Mouse (Mus musculus) ES-Bruce4 (cell line): Measurements from ENCODE around the gene Skp1a. TPM values are rescaled to one million over a fixed set of nuclear protein-coding genes. Genes with fewer than 3 reads are reported as not detected.

Experiments
- H3K27ac ChIP-seq: 2 replicates; pipeline ENCODE4 v1.5.1; 2012; ENCODE audit warnings: low read length, inconsistent platforms; ENCODE audit not compliant: insufficient read depth
- H3K27me3 ChIP-seq: 2 replicates; pipeline ENCODE4 v1.6.1; 2012; ENCODE audit warnings: mild to moderate bottlenecking, low read length, inconsistent platforms; ENCODE audit not compliant: control insufficient read depth, poor library complexity, insufficient read depth, severe bottlenecking
- H3K36me3 ChIP-seq: 2 replicates; pipeline ENCODE4 v1.6.1; 2012; ENCODE audit warnings: inconsistent platforms, mild to moderate bottlenecking, low read length, moderate library complexity; ENCODE audit not compliant: control insufficient read depth, poor library complexity, insufficient read depth, severe bottlenecking
- H3K4me1 ChIP-seq: one replicate; pipeline ENCODE4 v1.8.1; 2011; ENCODE audit warnings: low read length; ENCODE audit not compliant: control insufficient read depth, insufficient read depth
- H3K4me3 ChIP-seq: 2 replicates; pipeline ENCODE4 v1.5.1; 2011; ENCODE audit warnings: low read depth, mild to moderate bottlenecking, low read length
- H3K9ac ChIP-seq: 2 replicates; pipeline ENCODE4 v1.6.1; 2012; ENCODE audit warnings: low read depth, mild to moderate bottlenecking, inconsistent platforms; ENCODE audit not compliant: poor library complexity, severe bottlenecking
- H3K9me3 ChIP-seq: replicated peaks from 2 replicates; pipeline ENCODE4 v1.6.1; 2012; ENCODE audit warnings: mild to moderate bottlenecking, low read length, inconsistent platforms; ENCODE audit not compliant: control insufficient read depth, poor library complexity, insufficient read depth, severe bottlenecking
- CTCF ChIP-seq: IDR thresholded peaks from one replicate; pipeline ENCODE4 v1.8.1; 2011; ENCODE audit warnings: low read depth, low read length
- EP300 ChIP-seq: IDR thresholded peaks from 2 replicates; pipeline ENCODE4 v1.6.1; 2011; ENCODE audit warnings: low read depth, low read length; ENCODE audit not compliant: insufficient read depth
- POLR2A ChIP-seq: IDR thresholded peaks from one replicate; pipeline ENCODE4 v1.8.1; 2011; ENCODE audit warnings: low read length; ENCODE audit not compliant: insufficient read depth
- polyA plus RNA-seq: library from polyadenylated mRNA; stranded (reverse); fragments of >200 nt; gene quantifications from 2 replicates; pipeline ENCODE4 v1.2.4, GENCODE M21; 2011; ENCODE audit warnings: low read depth; ENCODE audit not compliant: missing spikeins, insufficient read depth, insufficient read length

Skp1a gene
- polyA plus RNA-seq, 1 experiment: 680 TPM

DNA sequence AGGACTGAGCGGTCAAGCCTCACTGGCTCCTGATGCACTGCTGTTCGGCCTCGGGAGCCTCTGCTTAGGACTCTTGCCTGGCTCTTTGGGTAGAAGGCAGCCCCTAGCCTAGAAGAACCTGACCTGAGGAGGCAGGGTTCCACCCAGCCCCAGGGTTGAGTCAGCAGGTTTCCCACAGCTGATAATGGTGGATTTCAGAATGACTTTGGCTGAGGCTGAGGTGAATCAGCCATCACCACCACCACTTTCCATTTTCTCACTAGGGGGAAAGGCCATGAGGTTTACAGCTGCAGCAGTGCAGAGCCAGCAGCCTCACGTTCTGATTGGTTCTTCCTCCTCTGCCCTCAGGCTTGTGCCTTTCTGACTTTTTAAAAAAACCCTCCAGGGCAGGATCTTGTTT lies 29.1 kb downstream of the Skp1a start:
- Histone ChIP-seq H3K27me3 (no peaks in the 10 kb centered on the region), H3K9ac (no peak overlapping the region), H3K4me1 (peaks cover 7% of the 10 kb centered on the region), H3K36me3 (peaks cover 6% of the 10 kb centered on the region; the same call in 1 of the 2 replicates), H3K9me3 (no peaks in the 10 kb centered on the region), H3K4me3 (no peak overlapping the region), H3K27ac (peak overlapping the region; percentile 10; the same call in 1 of the 2 replicates)
- TF ChIP-seq CTCF (no peak), EP300 (no peak), POLR2A (no peak)

DNA sequence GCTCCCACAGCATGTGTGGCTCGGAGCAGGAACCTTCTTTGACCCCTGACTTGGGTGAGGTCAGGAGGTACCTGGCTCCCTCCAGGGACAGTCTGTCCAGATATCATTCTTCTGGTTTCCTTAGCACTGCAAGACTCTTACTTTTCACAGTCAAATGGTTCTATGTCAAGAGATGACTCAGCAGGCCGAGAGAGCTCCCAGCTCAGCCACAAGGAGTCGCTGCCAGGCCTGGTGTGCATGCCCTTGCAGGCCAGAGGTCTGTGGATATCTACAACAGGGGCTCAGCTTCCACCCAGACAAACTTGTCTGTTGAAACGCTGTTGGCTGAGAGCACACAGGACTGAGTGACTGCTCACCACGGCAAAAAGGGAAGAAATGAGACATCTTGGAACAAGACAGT lies 30.1 kb downstream of the Skp1a start:
- 0 out of 2 replicates have a peak overlapping the region, but pooled peaks have one; percentile 17 for H3K27ac ChIP-seq
- no peak overlapping the region for H3K9ac ChIP-seq
- 0 out of 2 replicates have a peak, but pooled peaks cover 4% of the 10 kb centered on the region for H3K36me3 ChIP-seq

GRCm38 (mm10) chr11:52262338-52262737 lies 30.5 kb downstream of the Skp1a start:
- 0 out of 2 replicates have a peak, but pooled peaks cover 4% of the 10 kb centered on the region for H3K36me3 ChIP-seq
- TF ChIP-seq EP300 (no peak), POLR2A (no peak), CTCF (no peak)
- no peaks in the 10 kb centered on the region for H3K27me3 ChIP-seq
- H3K4me1 ChIP-seq: peaks cover 7% of the 10 kb centered on the region
- no peak overlapping the region for H3K27ac ChIP-seq
- H3K9ac ChIP-seq: no peak overlapping the region
- no peak overlapping the region for H3K4me3 ChIP-seq
- no peaks in the 10 kb centered on the region for H3K9me3 ChIP-seq

More for the DNA sequence above, 30.1 kb downstream of the Skp1a start:
- no peaks in the 10 kb centered on the region for H3K27me3 ChIP-seq
- TF ChIP-seq POLR2A: no peak
- TF ChIP-seq CTCF: peak; percentile 79
- TF ChIP-seq EP300: 0 out of 2 replicates have a peak, but pooled peaks have one; percentile 34
- no peak overlapping the region for H3K4me3 ChIP-seq
- H3K9me3 ChIP-seq: no peaks in the 10 kb centered on the region
- peaks cover 7% of the 10 kb centered on the region for H3K4me1 ChIP-seq

DNA sequence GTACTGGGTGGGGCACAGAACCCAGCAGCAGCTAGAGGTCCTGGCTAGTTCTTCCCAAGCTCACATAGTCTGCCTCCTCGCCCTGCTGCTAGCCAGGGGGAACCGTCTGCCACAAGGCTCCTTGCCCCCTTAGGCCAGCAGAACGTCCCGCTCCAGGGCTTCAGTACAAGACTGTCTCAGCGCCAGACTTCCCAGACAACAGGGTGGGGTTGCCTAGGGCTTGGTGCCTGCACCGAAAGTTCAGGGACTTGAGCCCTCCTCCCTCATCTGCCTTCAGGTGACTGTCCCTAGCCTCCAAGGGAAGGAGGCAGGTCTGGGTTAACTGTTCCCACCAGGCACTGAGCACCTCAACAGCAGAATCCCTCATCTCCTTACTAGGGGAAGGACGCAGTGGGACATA lies 33.1 kb downstream of the Skp1a start:
- H3K9ac ChIP-seq: no peak overlapping the region
- TF ChIP-seq POLR2A (no peak), EP300 (no peak), CTCF (no peak)
- H3K4me3 ChIP-seq: no peak overlapping the region
- H3K36me3 ChIP-seq: no peaks in the 10 kb centered on the region
- H3K9me3 ChIP-seq: no peaks in the 10 kb centered on the region
- no peaks in the 10 kb centered on the region for H3K27me3 ChIP-seq
- no peak overlapping the region for H3K27ac ChIP-seq
- H3K4me1 ChIP-seq: peaks cover 13% of the 10 kb centered on the region

- H3K4me1 ChIP-seq: peaks cover 11% of the 10 kb centered on the region
- no peaks in the 10 kb centered on the region for H3K9me3 ChIP-seq
- no peak overlapping the region for H3K4me3 ChIP-seq
- TF ChIP-seq CTCF (no peak), POLR2A (no peak), EP300 (no peak)
- no peaks in the 10 kb centered on the region for H3K27me3 ChIP-seq
- no peak overlapping the region for H3K9ac ChIP-seq
- H3K36me3 ChIP-seq: no peaks in the 10 kb centered on the region
- H3K27ac ChIP-seq: no peak overlapping the region
Observed at GRCm38 (mm10) chr11:52265616-52266307, 34.0 kb downstream of the Skp1a start.

GRCm38 (mm10) chr11:52267271-52267670 lies 35.5 kb downstream of the Skp1a start:
- no peak for TF ChIP-seq EP300
- TF ChIP-seq POLR2A: no peak
- TF ChIP-seq CTCF: no peak
- Histone ChIP-seq H3K27me3 (no peaks in the 10 kb centered on the region), H3K9ac (no peak overlapping the region), H3K36me3 (no peaks in the 10 kb centered on the region), H3K27ac (no peak overlapping the region), H3K4me1 (peaks cover 9% of the 10 kb centered on the region), H3K4me3 (no peak overlapping the region), H3K9me3 (no peaks in the 10 kb centered on the region)
